Mouse (Mus musculus) liver, embryonic 14.5 days (tissue): ENCODE measurements around the gene Slc7a15. TPM values are rescaled to one million over a fixed set of nuclear protein-coding genes. Genes with fewer than 3 reads are reported as not detected.

Source experiments
- ATAC-seq: fragments of 200-750 bp; cut with Nextera tagmentation; 2 replicates; pipeline ENCODE4 v1.8.0; 2017; ENCODE audit warnings: moderate number of reproducible peaks, mild to moderate bottlenecking, moderate library complexity; ENCODE audit not compliant: insufficient read depth
- DNase-seq, 3 experiments: peaks; one replicate each; pipeline ENCODE4 v3.0.0-alpha.2; 2012 to 2013; ENCODE audit warnings: low read depth in 3 of 3, low spot score in 3 of 3
- H3K27ac ChIP-seq: fragments of 300-500 bp; sonication (generic); 2 replicates; pipeline ENCODE4 v1.5.1; 2014; ENCODE audit warnings: moderate library complexity, mild to moderate bottlenecking, control low read depth, inconsistent platforms
- H3K27me3 ChIP-seq: fragments of 300-500 bp; sonication (generic); 2 replicates; pipeline ENCODE4 v1.6.1; 2014; ENCODE audit warnings: mild to moderate bottlenecking, low read length, moderate library complexity; ENCODE audit not compliant: control insufficient read depth, insufficient read depth
- H3K36me3 ChIP-seq: fragments of 300-500 bp; sonication (generic); replicated peaks from 2 replicates; pipeline ENCODE4 v1.6.1; 2014; ENCODE audit warnings: low read depth; ENCODE audit not compliant: control insufficient read depth, insufficient read depth
- H3K4me1 ChIP-seq, 2 experiments: fragments of 200-500 bp in 1 of 2; fragments of 300-500 bp in 1 of 2; sonication (generic) in 1 of 2; replicated peaks; 2 replicates each; pipeline ENCODE4 v1.6.1; 2012 to 2014; ENCODE audit warnings: antibody characterized with exemption in 1 of 2, inconsistent platforms in 1 of 2, low read length in 1 of 2; ENCODE audit not compliant: control insufficient read depth in 2 of 2, insufficient read depth in 2 of 2
- H3K4me2 ChIP-seq: fragments of 300-500 bp; sonication (generic); 2 replicates; pipeline ENCODE4 v1.6.1; 2014; ENCODE audit warnings: low read depth, mild to moderate bottlenecking, control low read depth, moderate library complexity
- H3K4me3 ChIP-seq, 2 experiments: fragments of 200-500 bp in 1 of 2; fragments of 300-500 bp in 1 of 2; sonication (generic) in 1 of 2; 2 replicates each; pipeline ENCODE4 v1.5.1; 2012 to 2014; ENCODE audit warnings: low read depth in 2 of 2, low read length in 2 of 2, mild to moderate bottlenecking in 2 of 2, control low read depth in 1 of 2, inconsistent platforms in 1 of 2, moderate library complexity in 1 of 2; ENCODE audit not compliant: insufficient read depth in 1 of 2
- H3K9ac ChIP-seq: fragments of 300-500 bp; sonication (generic); replicated peaks from 2 replicates; pipeline ENCODE4 v1.6.1; 2014; ENCODE audit warnings: mild to moderate bottlenecking, control low read depth, moderate library complexity
- H3K9me3 ChIP-seq: fragments of 300-500 bp; sonication (generic); 2 replicates; pipeline ENCODE4 v1.6.1; 2016; ENCODE audit warnings: low read length, mixed read lengths; ENCODE audit not compliant: control insufficient read depth
- CTCF ChIP-seq: IDR thresholded peaks from 2 replicates; pipeline ENCODE4 v1.5.1; 2016; ENCODE audit warnings: antibody characterized with exemption, low read depth, control low read depth
- EP300 ChIP-seq: IDR thresholded peaks from 2 replicates; pipeline ENCODE4 v1.6.1; 2016; ENCODE audit warnings: antibody characterized with exemption, low read depth
- WGBS: fragments of 180-500 bp; shearing (Covaris S2); extraction: QIAGEN DNeasy Blood & Tissue Kit; methylation state at CpG from one replicate; pipeline ENCODE4 v1.1.7; 2014; ENCODE audit not compliant: insufficient replicate concordance; 5-methylcytosine and 5-hydroxymethylcytosine counted together
- polyA plus RNA-seq, 2 experiments: library from polyadenylated mRNA; depleted of rRNA in 1 of 2; stranded (reverse) in 1 of 2; unstranded in 1 of 2; fragments of >200 nt; fragmentation: Nextera tagmentation in 1 of 2; extraction: Ambion mirVana in 1 of 2; gene quantifications; 2 replicates each; pipeline versions ENCODE4 v1.2.1 to v1.2.3; 2012 to 2014

Gene Slc7a15
- polyA plus RNA-seq, 2 experiments: 0.06 to 0.11 TPM

DNA sequence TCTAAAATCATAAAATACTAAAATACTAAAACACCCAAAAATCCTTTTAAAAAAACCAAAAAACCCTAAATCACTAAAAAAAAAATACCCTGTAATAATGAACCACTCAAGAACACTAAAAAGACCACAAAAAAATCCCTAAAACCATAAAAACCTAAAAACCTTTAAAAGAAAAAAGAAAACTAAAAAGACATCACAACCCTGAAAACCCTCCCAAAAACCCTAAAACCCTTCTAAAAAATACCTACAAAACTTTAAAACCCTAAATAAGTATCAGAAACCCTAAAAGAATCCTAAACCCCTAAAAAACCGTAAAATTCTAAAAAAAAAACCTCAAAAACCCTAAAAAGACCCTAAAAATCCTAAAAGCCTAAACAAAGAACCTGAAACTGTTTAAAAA is 32.8 kb upstream of the Slc7a15 start:
- no peak for ATAC-seq
- TF ChIP-seq EP300 (no peak), CTCF (no peak)
- Histone ChIP-seq H3K27me3 (no peaks in the 10 kb centered on the region), H3K27ac (no peak overlapping the region), H3K4me1 (no peaks in the 10 kb centered on the region), H3K36me3 (no peaks in the 10 kb centered on the region), H3K4me2 (no peak overlapping the region), H3K9me3 (no peaks in the 10 kb centered on the region), H3K4me3 (no peak overlapping the region), H3K9ac (no peak overlapping the region)
- no peak for DNase-seq
- WGBS: 86% methylated on average over 1 of the region's 1 CpGs

DNA sequence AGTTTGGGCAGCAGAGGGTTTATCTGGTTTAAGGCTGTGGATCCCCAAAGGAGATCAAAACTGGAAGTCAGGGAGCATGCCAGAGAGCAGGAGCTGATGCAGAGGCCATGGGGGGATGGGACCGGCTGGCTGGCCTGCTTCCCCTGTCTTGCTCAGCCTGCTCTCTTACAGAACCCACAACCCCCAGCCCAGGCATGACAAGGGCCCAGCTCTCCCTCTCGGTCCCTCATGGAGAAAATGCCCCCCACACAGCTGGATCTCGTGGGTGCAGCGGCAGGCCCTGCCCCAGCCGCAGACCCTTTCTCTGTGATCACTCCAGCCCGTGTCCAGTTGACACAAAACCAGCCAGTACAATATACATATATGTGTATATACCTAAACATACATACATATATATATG is 30.7 kb upstream of the Slc7a15 start:
- 90% methylated on average over 6 of the region's 6 CpGs for WGBS
- no peak for ATAC-seq

DNA sequence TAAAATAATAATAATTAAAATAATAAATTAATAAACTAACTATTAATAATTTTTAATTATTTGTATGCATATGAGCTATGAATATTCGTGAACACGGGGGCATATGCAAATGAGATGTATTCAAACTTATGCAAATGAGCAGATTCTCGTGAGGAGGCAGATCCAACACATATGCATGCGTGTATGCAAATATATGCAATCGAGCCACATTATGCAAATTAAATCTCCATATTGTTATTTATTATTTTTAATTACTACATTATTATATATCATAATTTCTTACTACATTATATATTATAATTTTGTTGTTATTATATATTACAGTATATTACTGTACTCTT is 21.8 kb upstream of the Slc7a15 start:
- DNase-seq (no peak), ATAC-seq (no peak)
- Histone ChIP-seq H3K4me3 (no peak overlapping the region), H3K4me1 (no peaks in the 10 kb centered on the region), H3K4me2 (no peak overlapping the region), H3K9ac (no peak overlapping the region), H3K9me3 (no peaks in the 10 kb centered on the region), H3K27ac (no peak overlapping the region), H3K27me3 (no peaks in the 10 kb centered on the region), H3K36me3 (no peaks in the 10 kb centered on the region)
- WGBS: 75% methylated on average over 5 of the region's 5 CpGs
- no peak for TF ChIP-seq EP300
- TF ChIP-seq CTCF: no peak

More for the DNA sequence above, 30.7 kb upstream of the Slc7a15 start:
- DNase-seq: no peak
- H3K27ac ChIP-seq: no peak overlapping the region
- TF ChIP-seq EP300 (no peak), CTCF (no peak)
- no peaks in the 10 kb centered on the region for H3K36me3 ChIP-seq
- H3K4me2 ChIP-seq: no peak overlapping the region
- H3K4me1 ChIP-seq: no peaks in the 10 kb centered on the region
- H3K9ac ChIP-seq: no peak overlapping the region
- no peaks in the 10 kb centered on the region for H3K9me3 ChIP-seq
- H3K4me3 ChIP-seq: no peak overlapping the region
- H3K27me3 ChIP-seq: no peaks in the 10 kb centered on the region

DNA sequence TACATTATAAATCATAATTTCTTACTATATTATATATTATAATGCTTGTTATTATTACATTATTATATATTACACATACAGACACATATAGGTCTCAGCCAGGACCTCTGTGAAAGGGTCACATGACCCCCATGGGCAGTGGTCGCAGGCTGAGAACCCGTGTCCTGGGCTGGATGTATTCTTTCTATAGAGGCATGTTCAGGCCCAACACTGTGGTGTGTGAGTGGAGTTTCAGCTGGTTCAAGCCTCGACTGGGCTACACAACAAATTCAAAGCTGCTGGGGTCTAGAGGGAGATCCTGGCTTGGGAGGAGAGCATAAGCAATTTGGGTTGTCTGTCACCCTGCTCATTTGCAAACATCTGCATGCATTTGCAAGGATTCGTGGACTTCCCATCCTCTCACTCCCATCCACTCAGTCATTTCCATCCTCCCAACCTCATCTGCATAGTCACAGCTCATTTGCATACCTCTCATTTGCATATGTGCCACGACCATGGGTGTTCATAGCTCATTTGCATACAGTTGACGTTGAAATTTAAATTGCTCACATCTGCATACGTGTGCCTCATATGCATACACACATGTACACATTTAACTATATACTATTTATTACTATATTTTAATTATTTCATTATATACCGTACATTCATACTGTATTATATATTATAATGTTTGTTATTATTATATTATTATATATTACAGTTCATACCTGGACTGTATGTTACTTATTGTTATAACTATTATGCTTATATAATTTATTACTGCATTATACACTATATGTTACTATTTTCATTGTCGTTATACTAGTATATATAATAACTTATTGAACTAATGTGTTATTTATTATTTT is 21.2 kb upstream of the Slc7a15 start:
- no peak for DNase-seq

DNA sequence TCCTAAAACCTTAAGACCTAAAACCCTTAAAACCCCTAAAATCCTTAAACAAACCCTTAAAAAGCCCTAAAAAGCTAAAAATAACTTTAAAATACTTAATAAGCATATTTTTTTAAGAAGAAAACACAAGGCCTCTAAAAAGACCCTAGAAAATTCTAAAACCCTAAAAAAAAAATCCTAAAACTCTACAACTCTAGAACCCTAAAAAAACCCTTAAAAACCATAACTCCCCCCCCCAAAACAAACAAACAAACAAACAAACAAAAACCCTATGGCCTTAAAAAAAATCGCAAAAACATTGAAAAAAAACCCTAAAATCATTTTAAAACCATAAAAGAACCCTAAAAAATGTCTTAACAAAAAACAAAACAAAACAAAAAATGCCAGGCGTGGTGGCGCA is 19.4 kb upstream of the Slc7a15 start:
- H3K9me3 ChIP-seq: no peaks in the 10 kb centered on the region
- no peak for DNase-seq
- no peak for ATAC-seq
- WGBS: 82% methylated on average over 3 of the region's 3 CpGs
- H3K27ac ChIP-seq: no peak overlapping the region
- H3K36me3 ChIP-seq: no peaks in the 10 kb centered on the region
- TF ChIP-seq EP300 (no peak), CTCF (no peak)
- no peak overlapping the region for H3K4me3 ChIP-seq
- no peaks in the 10 kb centered on the region for H3K4me1 ChIP-seq
- no peak overlapping the region for H3K9ac ChIP-seq
- no peak overlapping the region for H3K4me2 ChIP-seq
- no peaks in the 10 kb centered on the region for H3K27me3 ChIP-seq

More for the DNA sequence above, 21.2 kb upstream of the Slc7a15 start:
- no peaks in the 10 kb centered on the region for H3K27me3 ChIP-seq
- no peak for ATAC-seq
- no peak overlapping the region for H3K27ac ChIP-seq
- no peak for TF ChIP-seq EP300
- H3K36me3 ChIP-seq: no peaks in the 10 kb centered on the region
- H3K4me3 ChIP-seq: no peak overlapping the region
- H3K9ac ChIP-seq: no peak overlapping the region
- no peaks in the 10 kb centered on the region for H3K9me3 ChIP-seq
- H3K4me2 ChIP-seq: no peak overlapping the region
- no peaks in the 10 kb centered on the region for H3K4me1 ChIP-seq
- 80% methylated on average over 9 of the region's 9 CpGs for WGBS
